In the genomic region with DNA sequence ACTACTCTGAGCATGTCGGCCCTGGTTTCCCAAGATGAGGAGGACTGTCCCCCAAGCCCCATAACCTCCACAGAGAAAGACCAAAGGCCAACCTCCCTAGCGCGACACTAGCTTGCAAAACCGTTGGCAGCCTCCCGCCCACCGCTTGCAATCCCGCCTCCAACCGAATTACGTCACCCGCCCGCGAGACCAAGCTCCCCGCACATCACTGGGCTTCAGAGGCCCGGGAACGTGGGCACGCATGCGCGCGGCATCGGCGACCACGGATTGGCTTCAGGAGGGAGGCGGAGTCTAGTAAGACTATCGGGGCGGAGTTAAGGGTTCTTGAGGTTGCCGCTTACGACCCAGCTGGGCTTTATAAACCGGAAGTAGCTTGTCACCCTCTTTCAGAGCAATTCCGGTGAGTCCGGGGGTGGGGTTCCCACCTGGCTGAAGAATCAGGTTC, we compare ENCODE assay signal across 8 mouse cellular contexts. TPM values are rescaled to one million over a fixed set of nuclear protein-coding genes. Genes with fewer than 3 reads are reported as not detected.
A peak's percentile ranks its signal among the peaks of the same experiment; 100 is the strongest.
DNase-seq lines count a peak whose midpoint lies in the region; ATAC-seq and TF ChIP-seq lines count a peak whose summit lies in the region.

A gene (minus strand): TSS at position 109 of the 445 bp plus-strand sequence.
A gene (plus strand): TSS at position 314 of the 445 bp plus-strand sequence.

- 0 out of 2 replicates have a peak, but pooled peaks have one; percentile 54 for TF ChIP-seq POLR2A in bone marrow macrophage, adult 2 months (IDR thresholded peaks at IDR 0.05; ENCODE audit: borderline replicate concordance, low read depth, low read length)
- TF ChIP-seq POLR2A in embryonic fibroblast, embryonic 13.5 days (IDR thresholded peaks at IDR 0.05; ENCODE audit: low read depth, low read length): peak; percentile 94

- H3K27me3 ChIP-seq in kidney, embryonic 14.5 days (ENCODE audit: control insufficient read depth, insufficient read depth, low read length): peaks cover 15% of the 10 kb centered on the region; the same call in 1 of the 2 replicates
- peaks cover 18% of the 10 kb centered on the region for H3K27me3 ChIP-seq in limb, embryonic 15.5 days

- no peak for TF ChIP-seq CTCF in bone marrow macrophage, adult 2 months (IDR thresholded peaks at IDR 0.05; ENCODE audit: low read depth, low read length)
- no peak for TF ChIP-seq CTCF in embryonic fibroblast, embryonic 13.5 days (IDR thresholded peaks at IDR 0.05; ENCODE audit: borderline replicate concordance, insufficient read depth, low read length)

- peak within 1 kb of the TSS; percentile 69 for H3K9ac ChIP-seq in kidney, embryonic 14.5 days (ENCODE audit: low read depth, low read length)
- peak within 1 kb of the TSS; percentile 70 for H3K9ac ChIP-seq in limb, embryonic 15.5 days

- peak within 1 kb of the TSS; percentile 71 for H3K4me2 ChIP-seq in kidney, embryonic 14.5 days (replicated peaks; ENCODE audit: low read depth, low read length)
- H3K4me2 ChIP-seq in limb, embryonic 15.5 days: peak within 1 kb of the TSS; percentile 74

- peak within 1 kb of the TSS; percentile 68 for H3K4me3 ChIP-seq in bone marrow macrophage, adult 2 months (ENCODE audit: insufficient read depth, low read length)
- peak within 1 kb of the TSS; percentile 82 for H3K4me3 ChIP-seq in embryonic fibroblast, embryonic 13.5 days (ENCODE audit: insufficient read depth, low read length)
- H3K4me3 ChIP-seq in kidney, embryonic 14.5 days (ENCODE audit: low read length): peak within 1 kb of the TSS; percentile 59
- H3K4me3 ChIP-seq in limb, embryonic 15.5 days: peak within 1 kb of the TSS; percentile 64

- ATAC-seq in kidney, embryonic 14.5 days (ENCODE audit: low FRiP score, low TSS enrichment): peak; percentile 92
- ATAC-seq in limb, embryonic 15.5 days (ENCODE audit: insufficient number of reproducible peaks, low FRiP score, low TSS enrichment, low read depth): peak; percentile 89

- DNase-seq in A20 (ENCODE audit: low read depth, low spot score): peak; percentile 100
- DNase-seq in heart, adult 9 months (ENCODE audit: low spot score in 2 of 2): peak; percentile 99 to 100
- DNase-seq in monocyte, adult 2 months (ENCODE audit: low read depth in 1 of 2, low spot score in 2 of 2): peak; percentile 98 to 99
- peak; percentile 99 to 100 for DNase-seq in spleen, postnatal 36 days (ENCODE audit: low spot score in 2 of 2)

- WGBS in kidney, embryonic 14.5 days: under 1% methylated on average over 30 of the region's 30 CpGs
- WGBS in limb, embryonic 15.5 days: under 1% methylated on average over 30 of the region's 30 CpGs

- peaks cover 21% of the 10 kb centered on the region for H3K36me3 ChIP-seq in kidney, embryonic 14.5 days (ENCODE audit: control insufficient read depth, insufficient read depth, low read length)
- peaks cover 23% of the 10 kb centered on the region for H3K36me3 ChIP-seq in limb, embryonic 15.5 days

- peaks cover 14% of the 10 kb centered on the region for H3K4me1 ChIP-seq in bone marrow macrophage, adult 2 months (ENCODE audit: control insufficient read depth, insufficient read depth, low read length)
- H3K4me1 ChIP-seq in embryonic fibroblast, embryonic 13.5 days (ENCODE audit: control insufficient read depth, insufficient read depth, low read length): peaks cover 11% of the 10 kb centered on the region; the same call in 1 of the 2 replicates
- H3K4me1 ChIP-seq in kidney, embryonic 14.5 days (ENCODE audit: control insufficient read depth, insufficient read depth, low read length): peaks cover 22% of the 10 kb centered on the region
- peaks cover 49% of the 10 kb centered on the region for H3K4me1 ChIP-seq in limb, embryonic 15.5 days

- no peaks in the 10 kb centered on the region for H3K9me3 ChIP-seq in kidney, embryonic 14.5 days (ENCODE audit: control insufficient read depth, low read length)
- no peaks in the 10 kb centered on the region for H3K9me3 ChIP-seq in limb, embryonic 15.5 days

- peak within 1 kb of the TSS; percentile 64 for H3K27ac ChIP-seq in bone marrow macrophage, adult 2 months (ENCODE audit: insufficient read depth, low read depth, low read length)
- peak within 1 kb of the TSS; percentile 32 for H3K27ac ChIP-seq in embryonic fibroblast, embryonic 13.5 days (ENCODE audit: insufficient read depth, low read length)
- H3K27ac ChIP-seq in kidney, embryonic 14.5 days (ENCODE audit: low read depth, low read length): peak within 1 kb of the TSS; percentile 18
- H3K27ac ChIP-seq in limb, embryonic 15.5 days: peak within 1 kb of the TSS; percentile 84

RNA-seq across cellular contexts. Expression of the first gene that starts in this region (rescaled TPM):
- polyA plus RNA-seq in bone marrow macrophage, adult 2 months (2012; ENCODE audit: insufficient read depth, insufficient read length, missing spikeins): 15.4 and 16.8 TPM in 2 replicates
- polyA plus RNA-seq in embryonic fibroblast, embryonic 13.5 days (2011; ENCODE audit: insufficient read length, low read depth, missing spikeins): 13.5 and 17.6 TPM in 2 replicates
- 18.4 and 20.1 TPM in 2 replicates for polyA plus RNA-seq in kidney, embryonic 14.5 days (2014; fragmentation: Nextera tagmentation; extraction: Ambion mirVana)
- 18.8 and 20.6 TPM in 2 replicates for polyA plus RNA-seq in limb, embryonic 15.5 days (2015; fragmentation: Nextera tagmentation; extraction: Ambion mirVana)

RNA-seq across cellular contexts. Expression of the second gene that starts in this region (rescaled TPM):
- 109 and 110 TPM in 2 replicates for polyA plus RNA-seq in bone marrow macrophage, adult 2 months (2012; ENCODE audit: insufficient read depth, insufficient read length, missing spikeins)
- 92.9 and 121 TPM in 2 replicates for polyA plus RNA-seq in embryonic fibroblast, embryonic 13.5 days (2011; ENCODE audit: insufficient read length, low read depth, missing spikeins)
- polyA plus RNA-seq in kidney, embryonic 14.5 days (2014; fragmentation: Nextera tagmentation; extraction: Ambion mirVana): 175 and 217 TPM in 2 replicates
- 144 and 145 TPM in 2 replicates for polyA plus RNA-seq in limb, embryonic 15.5 days (2015; fragmentation: Nextera tagmentation; extraction: Ambion mirVana)

Comparison
In these comparisons a context has a peak if more than half of its experiments do, and no peak if none do; other contexts are left out.
1. Peak in every context shown above with its lines: DNase-seq, ATAC-seq, H3K4me3 ChIP-seq and H3K27ac ChIP-seq.
2. H3K27ac ChIP-seq: peak in every context shown above with its lines; median percentile 84 in limb, embryonic 15.5 days; 64 in bone marrow macrophage, adult 2 months; 32 in embryonic fibroblast, embryonic 13.5 days; 18 in kidney, embryonic 14.5 days.